Mouse (Mus musculus) regulatory T cell (primary cell): ENCODE results near the gene Pole4.

ENCODE experiments used
- in situ Hi-C: fragments of 300-600 bp; cut with MboI, MseI; formaldehyde crosslinking; loops from one replicate; pipeline ENCODE4 v1.15.1; 2025; ENCODE audit warnings: high pct_unique_total_duplicates

Pole4 gene

GRCm38 (mm10) chr6:82705221-82705620, at the start of gene Pole4:
Gene Pole4, minus strand, starts transcription at chr6:82705365.
- in situ Hi-C loops = loop anchor here (5.0 to 10.0 kb wide), 2 partner anchors 590 to 738 kb away; partner anchors contain the start of gene Mrpl19

- in situ Hi-C loops = no loop called here
Measured at GRCm38 (mm10) chr6:82754769-82755168, 49.6 kb upstream of the Pole4 start.

GRCm38 (mm10) chr6:82753638-82754361, 48.6 kb upstream of the Pole4 start:
- in situ Hi-C loops = no loop called here

GRCm38 (mm10) chr6:82753061-82753460, 47.9 kb upstream of the Pole4 start:
- in situ Hi-C loops = no loop called here

GRCm38 (mm10) chr6:82751791-82752190, 46.6 kb upstream of the Pole4 start:
- in situ Hi-C loops = no loop called here

GRCm38 (mm10) chr6:82751031-82751430, 45.9 kb upstream of the Pole4 start:
- in situ Hi-C loops = no loop called here

- in situ Hi-C loops = no loop called here
Measured at GRCm38 (mm10) chr6:82750063-82750462, 44.9 kb upstream of the Pole4 start.

- in situ Hi-C loops = loop anchor here (10.0 kb wide), 2 partner anchors 137 to 357 kb away; partner anchors contain the start of genes Ccdc142, Gm42688 and Mrpl53
Measured at GRCm38 (mm10) chr6:82748106-82748672, 43.0 kb upstream of the Pole4 start.

- in situ Hi-C loops = loop anchor here (10.0 kb wide), 2 partner anchors 138 to 358 kb away; partner anchors contain the start of genes Ccdc142, Gm42688 and Mrpl53
Measured at GRCm38 (mm10) chr6:82747085-82747484, 41.9 kb upstream of the Pole4 start.

GRCm38 (mm10) chr6:82744553-82744952, 39.4 kb upstream of the Pole4 start:
- in situ Hi-C loops = loop anchor here (10.0 kb wide), 2 partner anchors 140 to 360 kb away; partner anchors contain the start of genes Ccdc142, Gm42688 and Mrpl53

- in situ Hi-C loops = loop anchor here (10.0 kb wide), 2 partner anchors 143 to 363 kb away; partner anchors contain the start of genes Ccdc142, Gm42688 and Mrpl53
Measured at GRCm38 (mm10) chr6:82741518-82741880, 36.3 kb upstream of the Pole4 start.

GRCm38 (mm10) chr6:82740868-82741517, 35.8 kb upstream of the Pole4 start:
- in situ Hi-C loops = loop anchor here (10.0 kb wide), 2 partner anchors 144 to 364 kb away; partner anchors contain the start of genes Ccdc142, Gm42688 and Mrpl53

GRCm38 (mm10) chr6:82740269-82740668, 35.1 kb upstream of the Pole4 start:
- in situ Hi-C loops = loop anchor here (10.0 kb wide), 2 partner anchors 145 to 365 kb away; partner anchors contain the start of genes Ccdc142, Gm42688 and Mrpl53

- in situ Hi-C loops = no loop called here
Measured at GRCm38 (mm10) chr6:82737634-82738540, 32.7 kb upstream of the Pole4 start.

GRCm38 (mm10) chr6:82736626-82737600, 31.7 kb upstream of the Pole4 start:
- in situ Hi-C loops = no loop called here

- in situ Hi-C loops = no loop called here
Measured at GRCm38 (mm10) chr6:82735347-82735746, 30.2 kb upstream of the Pole4 start.

- in situ Hi-C loops = no loop called here
Measured at GRCm38 (mm10) chr6:82728635-82729034, 23.5 kb upstream of the Pole4 start.

GRCm38 (mm10) chr6:82727206-82727605, 22.0 kb upstream of the Pole4 start:
- in situ Hi-C loops = no loop called here

GRCm38 (mm10) chr6:82723321-82723720, 18.2 kb upstream of the Pole4 start:
- in situ Hi-C loops = loop anchor here (5.0 kb wide), 1 partner anchor 169 kb away; no protein-coding TSS in a partner anchor

GRCm38 (mm10) chr6:82716126-82716525, 11.0 kb upstream of the Pole4 start:
- in situ Hi-C loops = no loop called here
